Mouse (Mus musculus) olfactory bulb, adult 2 months (tissue): ENCODE data around the gene Stab1.

Experiments
- CTCF ChIP-seq: fragments of 200-500 bp; IDR thresholded peaks from 2 replicates; pipeline ENCODE4 v1.5.1; 2012; ENCODE audit warnings: low read depth, mild to moderate bottlenecking, low read length, moderate library complexity; ENCODE audit not compliant: insufficient read depth
- POLR2A ChIP-seq: fragments of 200-500 bp; IDR thresholded peaks from 2 replicates; pipeline ENCODE4 v1.6.1; 2012; ENCODE audit warnings: mild to moderate bottlenecking, low read depth, low read length, moderate library complexity; ENCODE audit not compliant: insufficient read depth

GRCm38 (mm10) chr14:31165458-31165857 is 3.0 kb downstream of the Stab1 start:
- TF ChIP-seq CTCF: no peak
- no peak for TF ChIP-seq POLR2A
